Comparison of ENCODE assay signal across 8 mouse cellular contexts in the genomic region with DNA sequence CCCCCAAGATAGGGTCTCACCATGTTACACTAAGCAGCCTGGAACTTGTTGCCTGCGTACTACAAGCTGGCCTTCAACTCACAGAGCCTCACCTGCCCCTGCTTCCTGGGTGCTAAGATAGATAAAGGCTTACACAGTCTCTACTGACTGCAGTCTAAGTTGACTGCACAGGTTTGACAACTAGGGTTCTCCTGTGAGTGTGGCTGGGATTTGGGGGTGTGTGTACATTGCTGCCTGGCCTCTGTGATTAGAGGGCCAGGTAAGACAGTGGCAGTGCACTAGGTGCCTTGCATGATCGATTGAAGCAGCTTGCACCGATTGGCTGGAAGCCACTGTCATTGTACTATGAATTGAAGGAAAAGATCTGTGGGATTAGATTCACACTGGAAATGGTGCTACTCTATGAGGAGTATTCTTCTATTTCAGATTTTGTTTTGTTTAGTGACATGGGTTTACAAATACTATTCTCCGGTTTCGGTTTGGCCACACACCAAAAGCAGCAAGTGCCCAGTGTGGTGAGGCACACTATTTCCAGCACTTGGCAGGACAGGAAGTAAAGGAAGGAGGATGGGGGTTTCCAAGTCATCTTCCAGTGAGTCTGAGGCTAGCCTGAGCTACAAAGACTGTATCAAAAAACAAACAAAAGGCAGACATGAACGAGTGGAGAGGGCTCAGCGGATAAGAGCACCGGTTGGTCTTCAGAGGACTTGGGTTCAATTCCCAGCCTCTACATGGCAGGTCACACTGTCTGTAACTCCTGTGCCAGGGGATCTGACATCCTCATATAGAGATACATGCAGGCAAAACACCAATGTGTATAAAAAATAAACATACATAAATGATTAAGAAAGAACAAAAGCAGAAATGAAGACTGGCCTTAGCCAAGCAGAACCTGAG. TPM values are rescaled to one million over a fixed set of nuclear protein-coding genes. Genes with fewer than 3 reads are reported as not detected.
DNase-seq lines count a peak whose midpoint lies in the region; ATAC-seq and TF ChIP-seq lines count a peak whose summit lies in the region.

No protein-coding gene starts in this region.

- TF ChIP-seq CTCF in spleen, adult 2 months (IDR thresholded peaks at IDR 0.05; ENCODE audit: extremely low read depth, insufficient read depth, insufficient read length, insufficient replicate concordance) = no peak

- H3K9ac ChIP-seq in embryonic facial prominence, embryonic 15.5 days = no peak overlapping the region; the same call in 1 of the 2 replicates
- H3K9ac ChIP-seq in limb, embryonic 11.5 days (ENCODE audit: low read length) = peak overlapping the region; percentile 56; the same call in 1 of the 2 replicates
- H3K9ac ChIP-seq in midbrain, embryonic 12.5 days (replicated peaks) = peak overlapping the region; percentile 46

- H3K27ac ChIP-seq in spleen, adult 2 months (ENCODE audit: insufficient read depth, low read length) = 0 out of 2 replicates have a peak overlapping the region, but pooled peaks have one; percentile 12
- H3K27ac ChIP-seq in embryonic facial prominence, embryonic 15.5 days (replicated peaks) = peak overlapping the region; percentile 31
- no peak overlapping the region for H3K27ac ChIP-seq in limb, embryonic 11.5 days (replicated peaks; ENCODE audit: low read depth, low read length)
- H3K27ac ChIP-seq in midbrain, embryonic 12.5 days (replicated peaks) = peak overlapping the region; percentile 72

- H3K4me3 ChIP-seq in spleen, adult 2 months (ENCODE audit: extremely low read depth, insufficient read depth, insufficient read length) = peak overlapping the region; percentile 51
- H3K4me3 ChIP-seq in embryonic facial prominence, embryonic 15.5 days (replicated peaks) = peak overlapping the region; percentile 70
- peak overlapping the region; percentile 78 for H3K4me3 ChIP-seq in limb, embryonic 11.5 days (ENCODE audit: low read depth, low read length)
- peak overlapping the region; percentile 82 for H3K4me3 ChIP-seq in midbrain, embryonic 12.5 days

- H3K27me3 ChIP-seq in spleen, adult 2 months (ENCODE audit: control insufficient read depth, insufficient read depth, low read length) = no peaks in the 10 kb centered on the region
- H3K27me3 ChIP-seq in embryonic facial prominence, embryonic 15.5 days = no peaks in the 10 kb centered on the region
- H3K27me3 ChIP-seq in limb, embryonic 11.5 days (ENCODE audit: control insufficient read depth, insufficient read depth, low read length) = no peaks in the 10 kb centered on the region
- no peaks in the 10 kb centered on the region for H3K27me3 ChIP-seq in midbrain, embryonic 12.5 days

- peak overlapping the region; percentile 55 for H3K4me2 ChIP-seq in embryonic facial prominence, embryonic 15.5 days (replicated peaks)
- peak overlapping the region; percentile 93 for H3K4me2 ChIP-seq in limb, embryonic 11.5 days (ENCODE audit: low read depth, severe bottlenecking)
- H3K4me2 ChIP-seq in midbrain, embryonic 12.5 days (replicated peaks) = peak overlapping the region; percentile 86

- 50% methylated on average over 8 of the region's 8 CpGs for WGBS in spleen, adult 2 months
- WGBS in embryonic facial prominence, embryonic 15.5 days = 54% methylated on average over 8 of the region's 8 CpGs
- whole genome bisulfite sequencing in limb, embryonic 11.5 days = 58% methylated on average over 8 of the region's 8 CpGs
- WGBS in midbrain, embryonic 12.5 days = 58% methylated on average over 8 of the region's 8 CpGs

- TF ChIP-seq POLR2A in spleen, adult 2 months (IDR thresholded peaks at IDR 0.05; ENCODE audit: low read depth, low read length) = no peak

- peaks cover 6% of the 10 kb centered on the region; the same call in 1 of the 2 replicates for H3K4me1 ChIP-seq in spleen, adult 2 months (ENCODE audit: control insufficient read depth, insufficient read depth, insufficient read length)
- peaks cover 49% of the 10 kb centered on the region for H3K4me1 ChIP-seq in embryonic facial prominence, embryonic 15.5 days
- peaks cover 34% of the 10 kb centered on the region for H3K4me1 ChIP-seq in limb, embryonic 11.5 days (ENCODE audit: control insufficient read depth, insufficient read depth, low read length)
- peaks cover 42% of the 10 kb centered on the region for H3K4me1 ChIP-seq in midbrain, embryonic 12.5 days

- DNase-seq in spleen, adult 2 months (ENCODE audit: low read depth in 1 of 2, low spot score in 2 of 2) = no peak
- DNase-seq in spleen, adult 12 weeks (ENCODE audit: low spot score) = no peak
- DNase-seq in limb, embryonic 11.5 days (ENCODE audit: low spot score) = no peak
- no peak for DNase-seq in adrenal gland, postnatal 10 days
- no peak for DNase-seq in spleen, postnatal 14 days (ENCODE audit: low spot score in 2 of 2)
- no peak for DNase-seq in adrenal gland, postnatal 4 days (ENCODE audit: low spot score in 2 of 2)

- peak; percentile 20; the same call in 1 of the 2 replicates for ATAC-seq in embryonic facial prominence, embryonic 15.5 days (ENCODE audit: insufficient number of reproducible peaks, low FRiP score, low TSS enrichment, low read depth)
- peak; percentile 40 for ATAC-seq in limb, embryonic 11.5 days (ENCODE audit: insufficient number of reproducible peaks, low FRiP score, low TSS enrichment, low read depth)
- peak; percentile 48; the same call in 1 of the 2 replicates for ATAC-seq in midbrain, embryonic 12.5 days (ENCODE audit: low FRiP score, low read depth)

- no peaks in the 10 kb centered on the region for H3K9me3 ChIP-seq in embryonic facial prominence, embryonic 15.5 days (replicated peaks)
- no peaks in the 10 kb centered on the region for H3K9me3 ChIP-seq in limb, embryonic 11.5 days (ENCODE audit: control insufficient read depth, low read length)
- H3K9me3 ChIP-seq in midbrain, embryonic 12.5 days = no peaks in the 10 kb centered on the region

- no peaks in the 10 kb centered on the region for H3K36me3 ChIP-seq in spleen, adult 2 months (ENCODE audit: control insufficient read depth, insufficient read depth, low read length)
- no peaks in the 10 kb centered on the region for H3K36me3 ChIP-seq in embryonic facial prominence, embryonic 15.5 days
- no peaks in the 10 kb centered on the region for H3K36me3 ChIP-seq in limb, embryonic 11.5 days (ENCODE audit: control insufficient read depth, insufficient read depth, low read length)
- no peaks in the 10 kb centered on the region for H3K36me3 ChIP-seq in midbrain, embryonic 12.5 days

RNA-seq across cellular contexts. Expression of a gene that starts 7.9 kb away (rescaled TPM):
- polyA plus RNA-seq in spleen, adult 2 months (2012; rRNA removed) = 48.0 and 54.2 TPM in 2 replicates
- polyA plus RNA-seq in embryonic facial prominence, embryonic 15.5 days (2015; fragmentation: Nextera tagmentation; extraction: Ambion mirVana) = 304 and 311 TPM in 2 replicates
- 254 and 261 TPM in 2 replicates for polyA plus RNA-seq in limb, embryonic 11.5 days (2014; fragmentation: Nextera tagmentation; extraction: Ambion mirVana)
- polyA plus RNA-seq in midbrain, embryonic 12.5 days (2016; fragmentation: Nextera tagmentation; extraction: Ambion mirVana) = 262 and 269 TPM in 2 replicates
- 100 to 1,000 TPM; 148 to 194 TPM for total RNA-seq in adrenal gland, postnatal 10 days (2021)
- total RNA-seq in adrenal gland, postnatal 4 days (2021) = 100 to 1,000 TPM; 173 to 180 TPM

RNA-seq across cellular contexts. Expression of a gene that starts 46.3 kb away (rescaled TPM):
- 13.9 and 17.9 TPM in 2 replicates for polyA plus RNA-seq in spleen, adult 2 months (2012; rRNA removed)
- polyA plus RNA-seq in embryonic facial prominence, embryonic 15.5 days (2015; fragmentation: Nextera tagmentation; extraction: Ambion mirVana) = 7.9 and 8.9 TPM in 2 replicates
- 29.7 and 31.5 TPM in 2 replicates for polyA plus RNA-seq in limb, embryonic 11.5 days (2014; fragmentation: Nextera tagmentation; extraction: Ambion mirVana)
- polyA plus RNA-seq in midbrain, embryonic 12.5 days (2016; fragmentation: Nextera tagmentation; extraction: Ambion mirVana) = 11.5 and 12.8 TPM in 2 replicates
- total RNA-seq in adrenal gland, postnatal 10 days (2021) = 10 to 100 TPM; 49.7 to 61.5 TPM
- total RNA-seq in adrenal gland, postnatal 4 days (2021) = 10 to 100 TPM; 45.2 to 45.6 TPM
